In the genomic region with DNA sequence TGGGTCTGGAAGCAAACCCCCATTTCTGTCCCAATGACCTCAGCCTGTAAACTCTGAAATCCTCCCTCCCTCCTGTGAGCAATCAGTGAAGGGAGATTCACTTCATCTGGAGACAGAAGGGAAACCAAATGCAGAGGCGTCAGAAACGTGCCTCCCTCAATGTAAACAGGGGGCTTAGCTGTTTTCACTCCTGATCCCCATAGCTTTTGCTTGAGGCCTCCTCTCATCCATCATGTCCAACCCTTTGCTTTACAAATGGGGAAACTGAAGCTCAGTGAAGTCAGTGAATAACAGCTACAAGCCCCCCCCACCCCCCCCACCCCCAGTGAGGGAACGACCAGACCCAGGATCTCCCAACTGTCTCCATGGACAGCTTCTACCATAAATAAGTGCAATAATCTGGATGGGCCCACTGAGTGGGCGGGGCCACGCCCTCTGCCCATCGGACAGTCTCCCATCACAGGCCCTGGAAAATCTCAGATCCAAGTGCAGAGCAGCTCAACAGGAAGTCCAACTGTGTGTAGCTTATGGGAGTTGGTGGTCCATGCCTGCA, we compare ENCODE assay signal across 10 mouse cellular contexts.
"Had no signal": no experiment of that assay in that cellular context is flagged by ENCODE, and none has a peak within 500 bp of the region (broad histone marks: within the 10 kb centered on the region; RNA-seq: fewer than 3 reads in every experiment).

No protein-coding gene starts in this region.

- H3K9me3 ChIP-seq: limb, embryonic 13.5 days; midbrain, embryonic 12.5 days had no signal

- H3K9ac ChIP-seq: limb, embryonic 13.5 days; midbrain, embryonic 12.5 days had no signal

- H3K4me2 ChIP-seq: limb, embryonic 13.5 days; midbrain, embryonic 12.5 days had no signal

- H3K27ac ChIP-seq: layer of hippocampus, adult 2 months; limb, embryonic 13.5 days; midbrain, embryonic 12.5 days had no signal

- H3K36me3 ChIP-seq: midbrain, embryonic 12.5 days had no signal

- H3K27me3 ChIP-seq: limb, embryonic 13.5 days; midbrain, embryonic 12.5 days had no signal

- ATAC-seq: midbrain, embryonic 16.5 days had no signal

- DNase-seq: kidney, adult 18-20 months; kidney, postnatal 10 days; kidney, postnatal 4 days; left cerebral cortex, postnatal 4 days; right cerebral cortex, postnatal 14 days; thymus, postnatal 4 days had no signal

- H3K4me3 ChIP-seq: layer of hippocampus, adult 2 months; limb, embryonic 13.5 days; midbrain, embryonic 12.5 days had no signal
